ENCODE assay signal across 21 mouse cellular contexts in genomic region chr7:4085562-4085961, GRCm38 (mm10). TPM values are rescaled to one million over a fixed set of nuclear protein-coding genes. Genes with fewer than 3 reads are reported as not detected.
"Had no signal": no experiment of that assay in that cellular context is flagged by ENCODE, and none has a peak within 500 bp of the region (broad histone marks: within the 10 kb centered on the region; RNA-seq: fewer than 3 reads in every experiment).

No protein-coding gene starts in this region.

- H3K4me3 ChIP-seq: lung, embryonic 15.5 days; midbrain, embryonic 10.5 days; midbrain, embryonic 12.5 days; myocyte; neural tube, embryonic 13.5 days; neural tube, embryonic 15.5 days had no signal

- DNase-seq: lung, adult 2 months; lung, postnatal 4 days; midbrain, embryonic 14.5 days; retina, postnatal 1 day; right cerebral cortex, adult 18-20 months; right cerebral cortex, postnatal 25 days; right cerebral cortex, postnatal 4 days; spleen, adult 18-20 months; thymus, adult 18-20 months; thymus, postnatal 14 days; thymus, postnatal 36 days had no signal

- H3K27ac ChIP-seq: lung, embryonic 15.5 days; midbrain, embryonic 10.5 days; midbrain, embryonic 12.5 days; neural tube, embryonic 13.5 days; neural tube, embryonic 15.5 days had no signal

- ATAC-seq: lung, postnatal 0 days; midbrain, embryonic 16.5 days had no signal

RNA-seq across cellular contexts. Expression of gene Ttyh1, which starts 33.6 kb away (rescaled TPM):
- total RNA-seq: megakaryocyte, adult 5-6 weeks; megakaryocyte-erythroid progenitor cell, adult 5-6 weeks had no signal
